8 mouse cellular contexts compared by ENCODE assay signal in the genomic region with DNA sequence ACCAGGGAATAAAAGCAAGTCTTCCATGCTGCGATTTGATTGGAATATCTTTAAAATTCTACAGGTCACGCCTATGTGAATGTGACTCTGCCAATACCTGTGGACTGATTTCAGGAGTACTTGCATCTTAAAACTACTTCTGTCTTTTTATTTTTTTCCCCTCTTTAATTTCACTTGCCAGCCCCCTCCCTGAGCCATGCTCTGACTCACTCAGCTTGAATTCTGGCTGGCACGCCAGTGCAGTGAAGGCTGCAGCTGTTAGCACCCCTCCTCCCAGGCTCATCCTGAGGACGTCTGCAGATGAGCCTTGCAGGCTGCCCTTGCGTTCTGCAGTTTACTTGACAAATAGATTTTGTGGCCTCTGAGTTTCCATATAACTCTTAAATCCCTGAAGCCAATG. TPM values are rescaled to one million over a fixed set of nuclear protein-coding genes. Genes with fewer than 3 reads are reported as not detected.
DNase-seq lines count a peak whose midpoint lies in the region; ATAC-seq lines count a peak whose summit lies in the region.

No protein-coding gene starts in this region.

- no peaks in the 10 kb centered on the region for H3K27me3 ChIP-seq in heart, embryonic 11.5 days (ENCODE audit: control insufficient read depth, insufficient read depth, low read length)

- peak; percentile 95 for DNase-seq in heart, adult 11 months
- peak; percentile 63 for DNase-seq in adrenal gland, postnatal 25 days
- peak; percentile 73 for DNase-seq in gastrocnemius, postnatal 14 days
- DNase-seq in left cerebral cortex, adult 11 months (ENCODE audit: low spot score) = peak; percentile 68
- peak; percentile 56 for DNase-seq in skeletal muscle tissue, adult 2 months (ENCODE audit: low read depth, low spot score)
- no peak for DNase-seq in testis, postnatal 14 days (ENCODE audit: low spot score)
- no peak for DNase-seq in MN1 (ENCODE audit: low spot score)

- no peak; the same call in 1 of the 2 replicates for ATAC-seq in heart, embryonic 11.5 days (replicated peaks; ENCODE audit: insufficient number of reproducible peaks, low FRiP score, low TSS enrichment)

- 33% methylated on average over 5 of the region's 5 CpGs for WGBS in heart, embryonic 11.5 days (ENCODE audit: insufficient replicate concordance)

- H3K9me3 ChIP-seq in heart, embryonic 11.5 days (replicated peaks; ENCODE audit: control insufficient read depth, low read length) = no peaks in the 10 kb centered on the region

- no peaks in the 10 kb centered on the region for H3K36me3 ChIP-seq in heart, embryonic 11.5 days (ENCODE audit: control insufficient read depth, insufficient read depth, low read length)

- H3K4me3 ChIP-seq in heart, embryonic 11.5 days (ENCODE audit: low read depth, low read length) = no peak overlapping the region

- no peak overlapping the region for H3K4me2 ChIP-seq in heart, embryonic 11.5 days

- H3K4me1 ChIP-seq in heart, embryonic 11.5 days (ENCODE audit: control insufficient read depth, insufficient read depth, low read length) = peaks cover 9% of the 10 kb centered on the region

- no peak overlapping the region for H3K27ac ChIP-seq in heart, embryonic 11.5 days (ENCODE audit: low read depth, low read length)

- intact Hi-C loops in gastrocnemius, postnatal 14 days (cut with DNase I; ENCODE audit: low total_unique reads) = no loop called here

- no peak overlapping the region for H3K9ac ChIP-seq in heart, embryonic 11.5 days (ENCODE audit: low read depth, low read length)

RNA-seq across cellular contexts. Expression of a gene that starts 14.1 kb away (rescaled TPM):
- 0.83 and 0.86 TPM in 2 replicates for polyA plus RNA-seq in heart, embryonic 11.5 days (2014; fragmentation: Nextera tagmentation; extraction: Ambion mirVana)
- 0.33 and 1.2 TPM in 2 replicates for total RNA-seq in adrenal gland, postnatal 25 days (2021)
- total RNA-seq in gastrocnemius, postnatal 14 days (2021) = under 1 TPM in 1 of 2 experiments, not detected in 1; 0.51 TPM

Comparison
In these comparisons a context has a peak if more than half of its experiments do, and no peak if none do; other contexts are left out.
1. DNase-seq: peak in heart, adult 11 months (single experiment), adrenal gland, postnatal 25 days (single experiment), gastrocnemius, postnatal 14 days (single experiment), left cerebral cortex, adult 11 months (single experiment) and skeletal muscle tissue, adult 2 months (single experiment); none in testis, postnatal 14 days (single experiment) and MN1 (single experiment).